Comparison of ENCODE assay signal across 21 mouse cellular contexts in the genomic region with DNA sequence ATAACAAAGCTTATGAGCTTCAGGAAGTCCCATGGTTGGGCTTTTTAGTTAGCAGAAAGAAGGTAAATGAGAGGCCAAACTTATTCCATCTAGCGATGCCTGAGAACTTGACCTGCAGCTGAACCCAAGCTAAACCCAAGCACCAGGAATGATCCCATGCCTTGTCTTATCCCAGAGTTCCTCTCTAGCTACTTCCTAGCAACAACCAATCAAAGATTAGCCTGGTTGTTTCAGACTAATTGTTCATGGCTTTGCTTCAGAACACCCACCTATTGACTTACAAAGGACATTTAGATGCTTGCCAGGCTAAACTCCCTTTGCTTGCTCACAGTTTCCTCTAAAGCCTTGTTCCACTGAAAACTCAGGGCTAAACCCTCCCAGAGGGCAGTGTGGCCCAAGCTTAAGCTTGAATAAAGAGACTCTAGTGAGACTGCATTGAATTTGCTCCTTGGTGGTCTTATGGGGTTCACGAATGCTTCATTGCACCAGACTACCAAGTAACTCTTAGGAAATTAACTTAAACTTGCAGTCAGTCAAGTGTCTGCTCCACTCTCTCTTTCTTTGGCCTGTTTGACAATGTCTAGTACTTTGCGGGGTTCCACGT.
DNase-seq lines count a peak whose midpoint lies in the region; ATAC-seq and TF ChIP-seq lines count a peak whose summit lies in the region.
"Had no signal": no experiment of that assay in that cellular context is flagged by ENCODE, and none has a peak within 500 bp of the region (broad histone marks: within the 10 kb centered on the region; RNA-seq: fewer than 3 reads in every experiment).

No protein-coding gene starts in this region.

- no peaks in the 10 kb centered on the region for H3K36me3 ChIP-seq in hindbrain, embryonic 14.5 days (replicated peaks; ENCODE audit: control insufficient read depth, insufficient read depth)
- no peaks in the 10 kb centered on the region for H3K36me3 ChIP-seq in hindbrain, embryonic 10.5 days
- no peaks in the 10 kb centered on the region for H3K36me3 ChIP-seq in hindbrain, postnatal 0 days (ENCODE audit: insufficient read depth, low read length)
- H3K36me3 ChIP-seq: heart, embryonic 15.5 days; lung, embryonic 15.5 days had no signal

- TF ChIP-seq CTCF in hindbrain, postnatal 0 days (IDR thresholded peaks at IDR 0.05; ENCODE audit: low read depth): no peak

- no peaks in the 10 kb centered on the region for H3K4me1 ChIP-seq in hindbrain, embryonic 14.5 days (replicated peaks; ENCODE audit: control insufficient read depth, insufficient read depth, low read length)
- no peaks in the 10 kb centered on the region for H3K4me1 ChIP-seq in hindbrain, embryonic 10.5 days (replicated peaks)
- no peaks in the 10 kb centered on the region for H3K4me1 ChIP-seq in hindbrain, postnatal 0 days (ENCODE audit: insufficient read depth, low read length)
- H3K4me1 ChIP-seq: heart, embryonic 15.5 days; lung, embryonic 15.5 days had no signal

- no peaks in the 10 kb centered on the region for H3K27me3 ChIP-seq in hindbrain, embryonic 14.5 days (ENCODE audit: control insufficient read depth, insufficient read depth, low read length)
- H3K27me3 ChIP-seq in hindbrain, embryonic 10.5 days (ENCODE audit: insufficient read depth, poor library complexity, severe bottlenecking): no peaks in the 10 kb centered on the region
- no peaks in the 10 kb centered on the region for H3K27me3 ChIP-seq in hindbrain, postnatal 0 days (ENCODE audit: insufficient read depth, low read length)
- H3K27me3 ChIP-seq: heart, embryonic 15.5 days; lung, embryonic 15.5 days had no signal

- H3K27ac ChIP-seq in hindbrain, embryonic 14.5 days: no peak overlapping the region
- H3K27ac ChIP-seq in hindbrain, embryonic 10.5 days: no peak overlapping the region
- H3K27ac ChIP-seq in hindbrain, postnatal 0 days: no peak overlapping the region
- H3K27ac ChIP-seq: heart, embryonic 15.5 days; liver, embryonic 14.5 days; lung, embryonic 15.5 days had no signal

- H3K4me3 ChIP-seq in hindbrain, embryonic 14.5 days (replicated peaks; ENCODE audit: low read length): no peak overlapping the region
- no peak overlapping the region for H3K4me3 ChIP-seq in hindbrain, embryonic 10.5 days
- no peak overlapping the region for H3K4me3 ChIP-seq in hindbrain, postnatal 0 days (ENCODE audit: low read length)
- H3K4me3 ChIP-seq: heart, embryonic 15.5 days; lung, embryonic 15.5 days; myocyte had no signal

- H3K9me3 ChIP-seq in hindbrain, embryonic 14.5 days (ENCODE audit: control insufficient read depth, low read length): no peaks in the 10 kb centered on the region
- H3K9me3 ChIP-seq in hindbrain, embryonic 10.5 days: no peaks in the 10 kb centered on the region
- H3K9me3 ChIP-seq in hindbrain, postnatal 0 days (ENCODE audit: low read length): no peaks in the 10 kb centered on the region
- H3K9me3 ChIP-seq: heart, embryonic 15.5 days; lung, embryonic 15.5 days had no signal

- peak; percentile 59; the same call in 1 of the 2 replicates for ATAC-seq in hindbrain, embryonic 14.5 days (ENCODE audit: low FRiP score)
- ATAC-seq in hindbrain, postnatal 0 days: no peak
- ATAC-seq: inflammation-experienced regulatory T-cells, adult 6 months had no signal

- no peak overlapping the region for H3K4me2 ChIP-seq in hindbrain, embryonic 14.5 days (replicated peaks)
- no peak overlapping the region for H3K4me2 ChIP-seq in hindbrain, postnatal 0 days (ENCODE audit: low read depth, low read length)
- H3K4me2 ChIP-seq: heart, embryonic 15.5 days; lung, embryonic 15.5 days had no signal

- 63% methylated on average over 4 of the region's 4 CpGs for WGBS in hindbrain, embryonic 14.5 days
- 83% methylated on average over 4 of the region's 4 CpGs for WGBS in hindbrain, embryonic 10.5 days
- 61% methylated on average over 4 of the region's 4 CpGs for WGBS in hindbrain, postnatal 0 days

- DNase-seq in embryo, embryonic 10.5 days (ENCODE audit: low spot score): peak; percentile 1
- DNase-seq in embryo, embryonic 9.5 days (ENCODE audit: extremely low spot score): no peak
- DNase-seq in hindbrain, embryonic 14.5 days (ENCODE audit: low spot score): no peak
- no peak for DNase-seq in hindbrain, embryonic 10.5 days (ENCODE audit: low spot score)
- DNase-seq in ES-CJ7 (ENCODE audit: low read depth, low spot score): peak; percentile 52
- DNase-seq in hindbrain, postnatal 0 days (ENCODE audit: low spot score): peak; percentile 10
- no peak for DNase-seq in cerebellum, postnatal 36 days
- no peak for DNase-seq in right cerebral cortex, adult 2 months (ENCODE audit: low spot score in 2 of 2)
- DNase-seq: adrenal gland, postnatal 36 days; cerebellum, adult 11 months; cerebellum, postnatal 14 days; embryo, embryonic 11 days; heart, postnatal 36 days; kidney, adult 18-20 months; kidney, postnatal 4 days; lung, postnatal 36 days had no signal

- H3K9ac ChIP-seq in hindbrain, embryonic 14.5 days: no peak overlapping the region
- H3K9ac ChIP-seq in hindbrain, postnatal 0 days (replicated peaks; ENCODE audit: low read length): no peak overlapping the region
- H3K9ac ChIP-seq: heart, embryonic 15.5 days; liver, embryonic 14.5 days; lung, embryonic 15.5 days had no signal

Comparison
In these comparisons a context has a peak if more than half of its experiments do, and no peak if none do; other contexts are left out.
1. DNase-seq: peak in embryo, embryonic 10.5 days (single experiment), ES-CJ7 (single experiment) and hindbrain, postnatal 0 days (single experiment); none in embryo, embryonic 9.5 days (single experiment), hindbrain, embryonic 14.5 days (single experiment), hindbrain, embryonic 10.5 days (single experiment), cerebellum, postnatal 36 days (0 of 2) and right cerebral cortex, adult 2 months (0 of 2).